Mouse (Mus musculus): Measurements from ENCODE around the gene Egfr. TPM values are rescaled to one million over a fixed set of nuclear protein-coding genes. Genes with fewer than 3 reads are reported as not detected.
A peak's percentile ranks its signal among the peaks of the same experiment; 100 is the strongest.

Gene Egfr
- polyA plus RNA-seq, 1 experiment from 2014 or later, result 3.8 TPM

GRCm38 (mm10) chr11:16861037-16861436 is 109.0 kb downstream of the Egfr start:
- 86% methylated on average over 6 of the region's 6 CpGs for WGBS
- no peak overlapping the region for H3K27ac ChIP-seq (ENCODE audit: low read depth, low read length)
- ATAC-seq (ENCODE audit: low FRiP score) (no peak), DNase-seq (ENCODE audit: low spot score) (no peak)
- no peaks in the 10 kb centered on the region for H3K4me1 ChIP-seq (replicated peaks; ENCODE audit: control insufficient read depth, insufficient read depth, low read length)
- no peaks in the 10 kb centered on the region for H3K9me3 ChIP-seq (ENCODE audit: control insufficient read depth, low read length)
- H3K36me3 ChIP-seq (ENCODE audit: control insufficient read depth, insufficient read depth, low read length), result no peaks in the 10 kb centered on the region
- no peak overlapping the region for H3K9ac ChIP-seq (ENCODE audit: low read depth, low read length)
- no peak overlapping the region for H3K4me2 ChIP-seq (replicated peaks; ENCODE audit: low read depth, low read length)
- no peaks in the 10 kb centered on the region for H3K27me3 ChIP-seq (ENCODE audit: control insufficient read depth, insufficient read depth, low read length)
- H3K4me3 ChIP-seq (ENCODE audit: low read depth, low read length), result no peak overlapping the region

- Histone ChIP-seq H3K4me2 (replicated peaks; ENCODE audit: low read depth, low read length) (no peak overlapping the region), H3K9ac (ENCODE audit: low read depth, low read length) (no peak overlapping the region), H3K9me3 (ENCODE audit: control insufficient read depth, low read length) (no peaks in the 10 kb centered on the region), H3K4me1 (replicated peaks; ENCODE audit: control insufficient read depth, insufficient read depth, low read length) (no peaks in the 10 kb centered on the region), H3K27me3 (ENCODE audit: control insufficient read depth, insufficient read depth, low read length) (no peaks in the 10 kb centered on the region), H3K27ac (ENCODE audit: low read depth, low read length) (no peak overlapping the region), H3K4me3 (ENCODE audit: low read depth, low read length) (no peak overlapping the region), H3K36me3 (ENCODE audit: control insufficient read depth, insufficient read depth, low read length) (no peaks in the 10 kb centered on the region)
- DNase-seq (ENCODE audit: low spot score) (no peak), ATAC-seq (ENCODE audit: low FRiP score) (no peak)
These were observed 111.5 kb downstream of the Egfr start for GRCm38 (mm10) chr11:16863547-16863946.

DNA sequence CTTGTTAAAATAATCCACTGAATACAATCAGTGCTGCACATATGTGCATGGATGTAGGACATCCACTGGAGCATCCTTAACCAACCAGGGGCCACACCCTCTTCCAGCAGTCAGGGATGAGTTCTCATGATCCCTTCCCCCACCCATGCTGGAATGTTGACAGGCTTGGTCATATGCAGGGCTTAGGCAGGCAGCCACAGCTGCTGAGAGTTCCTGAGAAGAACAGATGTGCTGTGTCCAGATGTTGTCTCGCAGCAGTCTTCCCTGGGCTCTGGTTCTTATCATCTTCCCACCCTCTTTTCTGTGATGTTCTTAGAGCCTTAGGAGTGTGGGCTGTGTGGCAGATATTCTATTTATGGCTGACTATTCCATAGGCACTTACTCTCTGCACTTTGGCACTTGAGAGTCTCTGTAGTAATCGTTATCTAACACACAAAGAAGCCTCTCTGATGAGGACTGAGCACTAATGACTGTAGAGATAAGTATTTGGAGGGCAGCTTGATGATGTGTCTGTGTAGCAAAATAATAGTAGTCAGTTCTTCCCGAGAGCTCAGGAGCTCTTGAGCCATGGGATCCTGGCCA is 113.1 kb downstream of the Egfr start:
- H3K27me3 ChIP-seq (ENCODE audit: control insufficient read depth, insufficient read depth, low read length), result no peaks in the 10 kb centered on the region
- WGBS, result 79% methylated on average over 3 of the region's 3 CpGs
- ATAC-seq (ENCODE audit: low FRiP score), result no peak
- H3K36me3 ChIP-seq (ENCODE audit: control insufficient read depth, insufficient read depth, low read length), result no peaks in the 10 kb centered on the region
- no peaks in the 10 kb centered on the region for H3K9me3 ChIP-seq (ENCODE audit: control insufficient read depth, low read length)
- no peaks in the 10 kb centered on the region for H3K4me1 ChIP-seq (replicated peaks; ENCODE audit: control insufficient read depth, insufficient read depth, low read length)
- DNase-seq (ENCODE audit: low spot score), result no peak
- H3K4me2 ChIP-seq (replicated peaks; ENCODE audit: low read depth, low read length), result no peak overlapping the region
- H3K27ac ChIP-seq (ENCODE audit: low read depth, low read length), result no peak overlapping the region
- no peak overlapping the region for H3K9ac ChIP-seq (ENCODE audit: low read depth, low read length)
- H3K4me3 ChIP-seq (ENCODE audit: low read depth, low read length), result no peak overlapping the region

- Histone ChIP-seq H3K27me3 (ENCODE audit: control insufficient read depth, insufficient read depth, low read length) (no peaks in the 10 kb centered on the region), H3K27ac (ENCODE audit: low read depth, low read length) (no peak overlapping the region), H3K4me2 (replicated peaks; ENCODE audit: low read depth, low read length) (no peak overlapping the region), H3K4me3 (ENCODE audit: low read depth, low read length) (no peak overlapping the region), H3K9me3 (ENCODE audit: control insufficient read depth, low read length) (no peaks in the 10 kb centered on the region), H3K4me1 (replicated peaks; ENCODE audit: control insufficient read depth, insufficient read depth, low read length) (no peaks in the 10 kb centered on the region), H3K36me3 (ENCODE audit: control insufficient read depth, insufficient read depth, low read length) (no peaks in the 10 kb centered on the region), H3K9ac (ENCODE audit: low read depth, low read length) (no peak overlapping the region)
- DNase-seq (ENCODE audit: low spot score) (no peak), ATAC-seq (ENCODE audit: low FRiP score) (peak; percentile 41; the same call in 1 of the 2 replicates)
- WGBS, result 72% methylated on average over 6 of the region's 6 CpGs
These were observed 116.0 kb downstream of the Egfr start for GRCm38 (mm10) chr11:16868051-16868450.

- Histone ChIP-seq H3K9ac (ENCODE audit: low read depth, low read length) (no peak overlapping the region), H3K4me2 (replicated peaks; ENCODE audit: low read depth, low read length) (no peak overlapping the region), H3K27ac (ENCODE audit: low read depth, low read length) (no peak overlapping the region), H3K4me3 (ENCODE audit: low read depth, low read length) (no peak overlapping the region), H3K36me3 (ENCODE audit: control insufficient read depth, insufficient read depth, low read length) (no peaks in the 10 kb centered on the region), H3K4me1 (replicated peaks; ENCODE audit: control insufficient read depth, insufficient read depth, low read length) (no peaks in the 10 kb centered on the region), H3K27me3 (ENCODE audit: control insufficient read depth, insufficient read depth, low read length) (no peaks in the 10 kb centered on the region), H3K9me3 (ENCODE audit: control insufficient read depth, low read length) (no peaks in the 10 kb centered on the region)
- 45% methylated on average over 2 of the region's 2 CpGs for WGBS
- ATAC-seq (ENCODE audit: low FRiP score) (no peak), DNase-seq (ENCODE audit: low spot score) (no peak)
These were observed 117.5 kb downstream of the Egfr start for GRCm38 (mm10) chr11:16869506-16869905.

DNA sequence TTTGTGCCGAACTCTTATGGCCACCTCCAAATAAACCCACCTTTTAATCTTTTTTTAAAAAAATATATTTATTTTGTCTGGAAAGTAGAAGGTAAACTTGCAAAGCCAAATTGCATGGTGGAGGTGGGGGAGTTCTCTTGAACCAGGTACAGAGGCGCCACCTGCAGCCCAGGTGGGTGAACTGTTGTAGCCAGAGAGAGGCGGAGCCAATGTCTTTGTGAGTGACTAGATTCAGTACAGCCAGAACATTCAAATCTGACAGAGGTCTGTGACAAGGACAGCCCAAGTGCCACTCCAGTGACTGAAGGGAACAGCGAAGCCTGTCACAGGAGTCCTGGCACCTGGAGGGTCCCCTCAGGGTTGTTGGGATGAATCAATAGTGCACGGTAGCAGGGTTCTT is 119.1 kb downstream of the Egfr start:
- Histone ChIP-seq H3K9me3 (ENCODE audit: control insufficient read depth, low read length) (no peaks in the 10 kb centered on the region), H3K9ac (ENCODE audit: low read depth, low read length) (no peak overlapping the region), H3K4me1 (replicated peaks; ENCODE audit: control insufficient read depth, insufficient read depth, low read length) (no peaks in the 10 kb centered on the region), H3K27ac (ENCODE audit: low read depth, low read length) (no peak overlapping the region), H3K36me3 (ENCODE audit: control insufficient read depth, insufficient read depth, low read length) (no peaks in the 10 kb centered on the region), H3K4me2 (replicated peaks; ENCODE audit: low read depth, low read length) (no peak overlapping the region), H3K4me3 (ENCODE audit: low read depth, low read length) (no peak overlapping the region), H3K27me3 (ENCODE audit: control insufficient read depth, insufficient read depth, low read length) (no peaks in the 10 kb centered on the region)
- whole genome bisulfite sequencing, result 62% methylated on average over 5 of the region's 5 CpGs
- peak; percentile 12 for DNase-seq (ENCODE audit: low spot score)
- ATAC-seq (ENCODE audit: low FRiP score), result 0 out of 2 replicates have a peak, but pooled peaks have one; percentile 31

DNA sequence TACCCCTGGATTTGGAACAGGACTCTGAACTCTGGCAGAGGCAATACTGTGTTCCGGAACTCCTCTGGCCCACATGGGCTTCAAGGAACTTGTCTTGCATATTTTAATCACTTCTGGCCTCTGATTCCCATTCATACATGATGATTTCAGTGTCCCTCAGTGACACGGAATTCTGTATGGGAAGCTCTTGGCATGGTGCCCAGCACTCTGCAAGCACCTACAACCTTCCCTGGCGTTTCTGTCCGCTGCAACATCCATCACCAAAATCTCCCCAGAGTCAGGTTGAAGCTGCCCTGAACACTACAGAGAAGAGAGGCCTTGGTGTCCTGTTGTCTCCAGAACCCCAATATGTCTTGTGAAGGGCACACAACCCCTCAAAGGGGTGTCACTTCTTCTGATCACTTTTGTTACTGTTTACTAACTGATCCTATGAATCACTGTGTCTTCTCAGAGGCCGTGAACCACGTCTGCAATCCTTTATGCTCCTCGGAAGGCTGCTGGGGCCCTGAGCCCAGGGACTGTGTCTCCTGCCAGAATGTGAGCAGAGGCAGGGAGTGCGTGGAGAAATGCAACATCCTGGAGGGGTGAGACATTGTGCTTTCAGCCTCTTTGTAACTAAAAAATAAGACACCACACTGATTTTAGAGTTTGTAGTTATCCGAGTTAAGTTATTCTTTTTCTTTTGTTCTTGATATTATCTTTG is 125.8 kb downstream of the Egfr start:
- Histone ChIP-seq H3K4me2 (replicated peaks; ENCODE audit: low read depth, low read length) (no peak overlapping the region), H3K9ac (ENCODE audit: low read depth, low read length) (no peak overlapping the region), H3K4me3 (ENCODE audit: low read depth, low read length) (no peak overlapping the region), H3K27me3 (ENCODE audit: control insufficient read depth, insufficient read depth, low read length) (no peaks in the 10 kb centered on the region), H3K36me3 (ENCODE audit: control insufficient read depth, insufficient read depth, low read length) (no peaks in the 10 kb centered on the region), H3K27ac (ENCODE audit: low read depth, low read length) (no peak overlapping the region), H3K4me1 (replicated peaks; ENCODE audit: control insufficient read depth, insufficient read depth, low read length) (no peaks in the 10 kb centered on the region), H3K9me3 (ENCODE audit: control insufficient read depth, low read length) (no peaks in the 10 kb centered on the region)
- 64% methylated on average over 9 of the region's 9 CpGs for WGBS
- ATAC-seq (ENCODE audit: low FRiP score) (no peak), DNase-seq (ENCODE audit: low spot score) (no peak)

GRCm38 (mm10) chr11:16881932-16882331 is 129.9 kb downstream of the Egfr start:
- Histone ChIP-seq H3K9me3 (ENCODE audit: control insufficient read depth, low read length) (no peaks in the 10 kb centered on the region), H3K4me3 (ENCODE audit: low read depth, low read length) (no peak overlapping the region), H3K4me1 (replicated peaks; ENCODE audit: control insufficient read depth, insufficient read depth, low read length) (no peaks in the 10 kb centered on the region), H3K27me3 (ENCODE audit: control insufficient read depth, insufficient read depth, low read length) (no peaks in the 10 kb centered on the region), H3K36me3 (ENCODE audit: control insufficient read depth, insufficient read depth, low read length) (no peaks in the 10 kb centered on the region), H3K27ac (ENCODE audit: low read depth, low read length) (no peak overlapping the region), H3K9ac (ENCODE audit: low read depth, low read length) (no peak overlapping the region), H3K4me2 (replicated peaks; ENCODE audit: low read depth, low read length) (no peak overlapping the region)
- ATAC-seq (ENCODE audit: low FRiP score), result no peak
- DNase-seq (ENCODE audit: low spot score), result no peak
- WGBS, result 79% methylated on average over 4 of the region's 4 CpGs

DNA sequence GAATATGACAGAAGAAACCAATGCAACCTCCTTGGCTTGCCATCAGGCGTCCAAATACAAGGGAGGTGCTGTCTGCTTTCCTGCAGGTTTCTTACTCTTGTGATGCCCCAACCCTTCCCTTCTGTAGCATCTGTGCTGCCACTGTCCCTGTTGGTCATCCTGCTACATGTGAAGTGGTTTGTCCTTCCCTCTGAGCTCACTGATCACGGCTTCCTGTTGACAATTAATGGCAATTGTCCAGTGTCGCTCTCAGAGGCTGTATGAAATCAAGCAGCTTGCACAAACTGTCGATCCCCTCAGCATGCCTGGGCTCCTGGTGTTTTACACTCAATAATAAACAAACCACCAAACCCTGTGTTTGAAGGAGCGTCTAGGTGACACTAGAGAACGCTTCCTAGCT is 134.1 kb downstream of the Egfr start:
- H3K9me3 ChIP-seq (ENCODE audit: control insufficient read depth, low read length), result no peaks in the 10 kb centered on the region
- H3K27me3 ChIP-seq (ENCODE audit: control insufficient read depth, insufficient read depth, low read length), result no peaks in the 10 kb centered on the region
- no peak for ATAC-seq (ENCODE audit: low FRiP score)
- no peak overlapping the region for H3K4me3 ChIP-seq (ENCODE audit: low read depth, low read length)
- DNase-seq (ENCODE audit: low spot score), result no peak
- no peaks in the 10 kb centered on the region for H3K4me1 ChIP-seq (replicated peaks; ENCODE audit: control insufficient read depth, insufficient read depth, low read length)
- no peak overlapping the region for H3K4me2 ChIP-seq (replicated peaks; ENCODE audit: low read depth, low read length)
- H3K36me3 ChIP-seq (ENCODE audit: control insufficient read depth, insufficient read depth, low read length), result no peaks in the 10 kb centered on the region
- WGBS, result 81% methylated on average over 6 of the region's 6 CpGs
- no peak overlapping the region for H3K27ac ChIP-seq (ENCODE audit: low read depth, low read length)
- H3K9ac ChIP-seq (ENCODE audit: low read depth, low read length), result no peak overlapping the region

Data from hindbrain, embryonic 11.5 days (tissue).